Mouse (Mus musculus): ENCODE measurements around the gene Cacna1a. TPM values are rescaled to one million over a fixed set of nuclear protein-coding genes. Genes with fewer than 3 reads are reported as not detected.

The Cacna1a gene
- polyA plus RNA-seq, 1 experiment from 2014 or later: 13.8 TPM

DNA sequence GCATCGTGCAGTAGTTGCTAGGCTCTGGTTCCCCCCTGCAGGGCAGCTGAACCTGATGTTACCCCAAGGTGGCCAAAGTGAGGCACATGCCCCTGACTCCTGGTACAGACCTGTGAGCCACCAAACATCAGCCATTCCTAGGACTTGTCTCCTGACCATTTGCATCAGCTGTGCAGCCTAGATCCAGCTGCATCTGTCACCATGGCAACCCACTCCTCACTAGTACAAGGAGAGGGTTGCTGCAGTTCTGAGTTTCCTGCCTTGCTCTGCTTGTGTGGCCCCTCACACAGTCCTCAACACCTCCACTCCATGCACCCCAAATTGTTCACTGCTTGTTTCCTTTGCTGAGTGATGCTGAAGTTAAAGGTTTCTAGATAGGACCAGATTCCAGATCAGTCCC lies 175.8 kb downstream of the Cacna1a start:
- DNase-seq: peak; percentile 68

GRCm38 (mm10) chr8:84565577-84566360 lies 177.5 kb downstream of the Cacna1a start:
- no peak for DNase-seq
- H3K36me3 ChIP-seq (ENCODE audit: control insufficient read depth, insufficient read depth, low read length): peaks cover 25% of the 10 kb centered on the region
- WGBS: 87% methylated on average over 25 of the region's 25 CpGs

More for the DNA sequence above, 175.8 kb downstream of the Cacna1a start:
- H3K4me1 ChIP-seq (ENCODE audit: control insufficient read depth, insufficient read depth, low read length): no peaks in the 10 kb centered on the region
- ATAC-seq (ENCODE audit: low FRiP score, low TSS enrichment): no peak
- H3K27ac ChIP-seq (replicated peaks; ENCODE audit: low read depth, low read length): no peak overlapping the region
- peaks cover 25% of the 10 kb centered on the region for H3K36me3 ChIP-seq (ENCODE audit: control insufficient read depth, insufficient read depth, low read length)
- H3K9me3 ChIP-seq (ENCODE audit: control insufficient read depth, low read length): no peaks in the 10 kb centered on the region
- H3K4me2 ChIP-seq (ENCODE audit: low read length): no peak overlapping the region
- no peak overlapping the region for H3K9ac ChIP-seq (replicated peaks; ENCODE audit: low read length)
- H3K27me3 ChIP-seq (ENCODE audit: control insufficient read depth, insufficient read depth, low read length): peaks cover 10% of the 10 kb centered on the region
- H3K4me3 ChIP-seq (replicated peaks; ENCODE audit: low read depth, low read length): no peak overlapping the region
- 50% methylated on average over 1 of the region's 1 CpGs for WGBS

DNA sequence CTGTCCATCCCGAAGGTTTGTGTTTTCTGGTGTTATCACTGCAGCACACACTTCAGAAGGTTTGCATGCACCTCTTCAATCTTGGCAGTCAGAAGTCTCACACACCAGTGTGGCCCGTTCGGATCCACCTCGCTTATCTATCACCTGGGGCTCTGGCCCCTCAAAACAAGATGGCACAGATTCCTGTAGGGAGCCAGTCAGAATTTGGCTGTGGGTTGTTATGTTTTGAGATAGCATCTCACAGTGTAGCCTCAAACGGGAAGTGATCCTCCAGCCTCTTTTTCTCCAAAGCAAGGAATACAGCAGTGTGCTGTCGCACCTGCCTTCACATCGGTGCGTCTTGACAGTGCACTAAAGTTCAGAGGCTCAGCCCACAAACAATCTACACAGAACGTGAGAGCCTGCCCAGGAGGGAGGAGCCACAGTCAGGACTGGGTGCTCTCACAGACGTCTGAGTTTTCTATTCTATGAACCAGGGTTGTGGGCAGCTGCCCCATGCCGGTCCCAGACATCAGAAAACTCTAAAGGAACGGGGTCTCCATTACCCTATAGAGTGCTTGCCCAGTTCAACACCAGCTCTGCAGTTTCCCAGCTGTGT lies 178.7 kb downstream of the Cacna1a start:
- Histone ChIP-seq H3K36me3 (ENCODE audit: control insufficient read depth, insufficient read depth, low read length) (peaks cover 36% of the 10 kb centered on the region), H3K27me3 (ENCODE audit: control insufficient read depth, insufficient read depth, low read length) (no peaks in the 10 kb centered on the region), H3K4me1 (ENCODE audit: control insufficient read depth, insufficient read depth, low read length) (no peaks in the 10 kb centered on the region), H3K4me3 (replicated peaks; ENCODE audit: low read depth, low read length) (no peak overlapping the region), H3K27ac (replicated peaks; ENCODE audit: low read depth, low read length) (no peak overlapping the region), H3K4me2 (ENCODE audit: low read length) (no peak overlapping the region), H3K9ac (replicated peaks; ENCODE audit: low read length) (no peak overlapping the region), H3K9me3 (ENCODE audit: control insufficient read depth, low read length) (no peaks in the 10 kb centered on the region)
- no peak for DNase-seq
- no peak for ATAC-seq (ENCODE audit: low FRiP score, low TSS enrichment)
- 90% methylated on average over 12 of the region's 12 CpGs for WGBS

More at GRCm38 (mm10) chr8:84565577-84566360, 177.5 kb downstream of the Cacna1a start:
- no peak overlapping the region for H3K4me3 ChIP-seq (replicated peaks; ENCODE audit: low read depth, low read length)
- no peak overlapping the region for H3K27ac ChIP-seq (replicated peaks; ENCODE audit: low read depth, low read length)
- H3K27me3 ChIP-seq (ENCODE audit: control insufficient read depth, insufficient read depth, low read length): no peaks in the 10 kb centered on the region
- no peaks in the 10 kb centered on the region for H3K4me1 ChIP-seq (ENCODE audit: control insufficient read depth, insufficient read depth, low read length)
- no peaks in the 10 kb centered on the region for H3K9me3 ChIP-seq (ENCODE audit: control insufficient read depth, low read length)
- H3K9ac ChIP-seq (replicated peaks; ENCODE audit: low read length): no peak overlapping the region
- no peak overlapping the region for H3K4me2 ChIP-seq (ENCODE audit: low read length)
- no peak for ATAC-seq (ENCODE audit: low FRiP score, low TSS enrichment)

DNA sequence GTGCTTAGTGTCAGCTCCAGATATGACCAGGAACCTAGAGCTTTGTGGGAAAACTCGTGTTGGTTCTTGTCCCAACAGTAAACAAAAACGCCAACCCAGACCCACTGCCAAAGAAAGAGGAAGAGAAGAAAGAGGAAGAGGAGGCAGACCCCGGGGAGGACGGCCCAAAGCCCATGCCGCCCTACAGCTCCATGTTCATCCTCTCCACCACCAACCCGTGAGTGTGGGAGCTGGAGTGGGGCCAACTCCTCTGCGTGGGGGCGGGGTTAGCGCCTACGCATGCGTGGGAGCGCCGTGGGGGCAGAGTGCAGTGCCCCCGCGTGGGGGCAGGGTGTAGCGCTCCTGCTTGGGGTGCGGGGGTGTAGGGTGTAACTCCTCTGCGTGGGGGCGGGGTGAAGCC lies 179.3 kb downstream of the Cacna1a start:
- no peak for ATAC-seq (ENCODE audit: low FRiP score, low TSS enrichment)
- Histone ChIP-seq H3K9me3 (ENCODE audit: control insufficient read depth, low read length) (no peaks in the 10 kb centered on the region), H3K4me2 (ENCODE audit: low read length) (no peak overlapping the region), H3K4me1 (ENCODE audit: control insufficient read depth, insufficient read depth, low read length) (no peaks in the 10 kb centered on the region), H3K27me3 (ENCODE audit: control insufficient read depth, insufficient read depth, low read length) (no peaks in the 10 kb centered on the region), H3K4me3 (replicated peaks; ENCODE audit: low read depth, low read length) (no peak overlapping the region), H3K27ac (replicated peaks; ENCODE audit: low read depth, low read length) (no peak overlapping the region), H3K36me3 (ENCODE audit: control insufficient read depth, insufficient read depth, low read length) (peaks cover 36% of the 10 kb centered on the region), H3K9ac (replicated peaks; ENCODE audit: low read length) (no peak overlapping the region)
- WGBS: 77% methylated on average over 19 of the region's 19 CpGs
- DNase-seq: no peak

- DNase-seq (no peak), ATAC-seq (ENCODE audit: low FRiP score, low TSS enrichment) (no peak)
- Histone ChIP-seq H3K9ac (replicated peaks; ENCODE audit: low read length) (no peak overlapping the region), H3K27ac (replicated peaks; ENCODE audit: low read depth, low read length) (no peak overlapping the region), H3K36me3 (ENCODE audit: control insufficient read depth, insufficient read depth, low read length) (peaks cover 42% of the 10 kb centered on the region), H3K4me1 (ENCODE audit: control insufficient read depth, insufficient read depth, low read length) (no peaks in the 10 kb centered on the region), H3K9me3 (ENCODE audit: control insufficient read depth, low read length) (no peaks in the 10 kb centered on the region), H3K4me2 (ENCODE audit: low read length) (no peak overlapping the region), H3K4me3 (replicated peaks; ENCODE audit: low read depth, low read length) (no peak overlapping the region), H3K27me3 (ENCODE audit: control insufficient read depth, insufficient read depth, low read length) (no peaks in the 10 kb centered on the region)
- 92% methylated on average over 8 of the region's 8 CpGs for WGBS
Observed at GRCm38 (mm10) chr8:84568737-84569136, 180.5 kb downstream of the Cacna1a start.

- Histone ChIP-seq H3K9me3 (ENCODE audit: control insufficient read depth, low read length) (no peaks in the 10 kb centered on the region), H3K36me3 (ENCODE audit: control insufficient read depth, insufficient read depth, low read length) (peaks cover 54% of the 10 kb centered on the region), H3K4me2 (ENCODE audit: low read length) (no peak overlapping the region), H3K4me1 (ENCODE audit: control insufficient read depth, insufficient read depth, low read length) (no peaks in the 10 kb centered on the region), H3K27ac (replicated peaks; ENCODE audit: low read depth, low read length) (no peak overlapping the region), H3K9ac (replicated peaks; ENCODE audit: low read length) (no peak overlapping the region), H3K4me3 (replicated peaks; ENCODE audit: low read depth, low read length) (no peak overlapping the region), H3K27me3 (ENCODE audit: control insufficient read depth, insufficient read depth, low read length) (no peaks in the 10 kb centered on the region)
- peak; percentile 63 for DNase-seq
- ATAC-seq (ENCODE audit: low FRiP score, low TSS enrichment): no peak
- 41% methylated on average over 25 of the region's 25 CpGs for WGBS
Observed at GRCm38 (mm10) chr8:84569921-84570673, 181.9 kb downstream of the Cacna1a start.

DNA sequence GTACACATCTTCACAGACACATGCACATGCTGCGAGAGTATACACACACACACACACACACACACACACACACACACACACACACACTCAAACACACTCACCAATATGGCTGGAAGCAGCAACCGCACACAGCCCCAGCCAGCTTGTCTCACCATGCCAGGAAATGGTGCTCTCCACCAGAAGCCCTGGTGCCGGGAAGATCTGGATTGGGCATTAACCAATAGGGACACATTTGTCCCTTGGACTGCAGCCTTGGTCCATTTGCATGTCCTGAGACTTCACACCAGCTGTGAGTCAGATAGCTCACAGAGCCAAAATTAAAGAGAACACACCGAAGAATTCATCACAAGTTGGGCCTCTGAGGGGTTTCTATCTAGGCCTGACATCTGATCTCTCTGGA lies 189.2 kb downstream of the Cacna1a start:
- Histone ChIP-seq H3K4me1 (ENCODE audit: control insufficient read depth, insufficient read depth, low read length) (no peaks in the 10 kb centered on the region), H3K27ac (replicated peaks; ENCODE audit: low read depth, low read length) (no peak overlapping the region), H3K9ac (replicated peaks; ENCODE audit: low read length) (no peak overlapping the region), H3K36me3 (ENCODE audit: control insufficient read depth, insufficient read depth, low read length) (peaks cover 28% of the 10 kb centered on the region; the same call in 1 of the 2 replicates), H3K4me2 (ENCODE audit: low read length) (no peak overlapping the region), H3K4me3 (replicated peaks; ENCODE audit: low read depth, low read length) (no peak overlapping the region), H3K9me3 (ENCODE audit: control insufficient read depth, low read length) (no peaks in the 10 kb centered on the region), H3K27me3 (ENCODE audit: control insufficient read depth, insufficient read depth, low read length) (no peaks in the 10 kb centered on the region)
- ATAC-seq (ENCODE audit: low FRiP score, low TSS enrichment) (no peak), DNase-seq (no peak)
- 89% methylated on average over 4 of the region's 4 CpGs for WGBS

GRCm38 (mm10) chr8:84579595-84579994 lies 191.4 kb downstream of the Cacna1a start:
- Histone ChIP-seq H3K27me3 (ENCODE audit: control insufficient read depth, insufficient read depth, low read length) (no peaks in the 10 kb centered on the region), H3K4me3 (replicated peaks; ENCODE audit: low read depth, low read length) (no peak overlapping the region), H3K4me1 (ENCODE audit: control insufficient read depth, insufficient read depth, low read length) (no peaks in the 10 kb centered on the region), H3K27ac (replicated peaks; ENCODE audit: low read depth, low read length) (no peak overlapping the region), H3K4me2 (ENCODE audit: low read length) (no peak overlapping the region), H3K36me3 (ENCODE audit: control insufficient read depth, insufficient read depth, low read length) (peaks cover 19% of the 10 kb centered on the region), H3K9ac (replicated peaks; ENCODE audit: low read length) (no peak overlapping the region), H3K9me3 (ENCODE audit: control insufficient read depth, low read length) (no peaks in the 10 kb centered on the region)
- peak; percentile 55; the same call in 1 of the 2 replicates for ATAC-seq (ENCODE audit: low FRiP score, low TSS enrichment)
- peak; percentile 79 for DNase-seq
- 23% methylated on average over 3 of the region's 3 CpGs for WGBS

All from midbrain, embryonic 14.5 days (tissue).